Mouse (Mus musculus): ENCODE measurements around the gene Klrb1a. TPM values are rescaled to one million over a fixed set of nuclear protein-coding genes. Genes with fewer than 3 reads are reported as not detected.
A peak's percentile ranks its signal among the peaks of the same experiment; 100 is the strongest.
"Not testable (repeated sequence)": the region's sequence is repeated elsewhere in the genome, so short reads cannot be mapped to it uniquely, and the experiment has no call there.

The Klrb1a gene
- total RNA-seq (2012; rRNA removed) (not detected in 2 replicates), total RNA-seq (2014; rRNA removed) (not detected in 2 replicates), polyA plus RNA-seq (2012; ENCODE audit: insufficient read length, low read depth) (not detected in 2 replicates)

DNA sequence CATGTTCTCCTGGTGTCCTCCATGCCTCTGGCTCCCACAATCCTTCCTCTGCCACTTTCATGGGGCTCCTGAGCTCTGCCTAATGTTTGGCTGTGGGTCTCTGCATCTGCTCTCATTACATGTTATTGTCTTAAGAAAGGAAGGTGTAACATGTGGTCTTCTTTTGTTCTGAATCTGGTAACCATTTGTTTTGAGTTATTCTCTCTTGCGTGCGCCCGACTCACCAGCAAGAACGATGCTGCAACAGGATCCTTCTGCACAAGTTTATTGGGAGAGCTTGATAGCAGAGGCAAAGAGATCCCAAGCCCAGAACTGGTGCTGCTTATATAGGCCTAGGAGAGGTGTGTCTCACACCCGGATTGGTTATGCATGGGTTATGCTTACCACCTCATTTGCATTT lies at the start of gene Klrb1a:
TSS of gene Klrb1a (minus strand) at position 101 of the 400 bp plus-strand sequence.
- DNase-seq (ENCODE audit: extremely low read depth); H3K27me3 ChIP-seq (replicated peaks); H3K9me3 ChIP-seq (replicated peaks; ENCODE audit: low read length); H3K27ac ChIP-seq (ENCODE audit: insufficient read depth, low read depth); H3K4me1 ChIP-seq (ENCODE audit: control insufficient read depth in 1 of 2, insufficient read depth in 2 of 2); H3K79me2 ChIP-seq (replicated peaks; ENCODE audit: control insufficient read depth, extremely low read depth, insufficient read depth, poor library complexity, severe bottlenecking); H3K4me3 ChIP-seq (replicated peaks in 1 of 3; ENCODE audit: low read depth in 2 of 3, low read length in 2 of 3, poor library complexity in 1 of 3); H3K9ac ChIP-seq (ENCODE audit: insufficient read depth, low read depth); in situ Hi-C loops (cut with MboI; ENCODE audit: low pct_ligation_motif_present, low pct_unique_long_range_greater_than_20kb, low sequenced_read_pairs); dilution Hi-C loops (cut with MboI; ENCODE audit: extremely low pct_ligation_motif_present, extremely low pct_unique_long_range_greater_than_20kb, low sequenced_read_pairs); H3K36me3 ChIP-seq (replicated peaks in 1 of 2; ENCODE audit: control insufficient read depth in 1 of 2, insufficient read depth in 1 of 2, low read length in 1 of 2); H3K4me2 ChIP-seq (ENCODE audit: insufficient read depth, low read depth, poor library complexity, severe bottlenecking): not testable (repeated sequence)

DNA sequence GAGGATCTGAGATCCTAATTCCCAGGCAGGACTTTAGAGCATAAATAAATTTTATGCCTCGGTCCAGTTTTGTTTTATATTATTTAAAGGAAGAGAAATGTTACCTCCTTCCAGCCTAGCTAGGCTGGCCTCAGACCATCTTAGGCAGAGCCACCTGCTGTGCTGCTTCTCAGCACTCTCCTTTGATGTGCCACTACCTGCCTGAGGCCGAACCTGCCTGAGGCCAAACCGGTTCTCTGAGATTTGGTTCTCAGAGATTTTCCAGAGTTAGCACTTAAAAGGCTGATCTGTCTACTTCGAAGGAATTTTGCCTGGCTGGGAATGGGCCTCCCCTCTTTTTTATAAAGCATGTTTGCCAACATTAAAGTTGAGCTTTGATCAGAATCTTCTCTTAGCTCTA lies 46.6 kb upstream of the Klrb1a start:
- no peaks in the 10 kb centered on the region for H3K27me3 ChIP-seq (replicated peaks)
- DNase-seq (ENCODE audit: extremely low read depth): no peak
- H3K4me3 ChIP-seq (replicated peaks in 1 of 3; ENCODE audit: low read depth in 2 of 3, low read length in 2 of 3, poor library complexity in 1 of 3): no peak overlapping the region
- H3K27ac ChIP-seq (ENCODE audit: insufficient read depth, low read depth): no peak overlapping the region
- no peak for TF ChIP-seq NRF1 (IDR thresholded peaks at IDR 0.05; ENCODE audit: low read depth, low read length)
- no peak for TF ChIP-seq MEF2A (IDR thresholded peaks at IDR 0.05; ENCODE audit: borderline replicate concordance, low read depth, low read length)
- TF ChIP-seq POLR2A (IDR thresholded peaks at IDR 0.05; ENCODE audit: low read depth, low read length): no peak
- in situ Hi-C loops (cut with MboI; ENCODE audit: low pct_ligation_motif_present, low pct_unique_long_range_greater_than_20kb, low sequenced_read_pairs) (no loop called here), dilution Hi-C loops (cut with MboI; ENCODE audit: extremely low pct_ligation_motif_present, extremely low pct_unique_long_range_greater_than_20kb, low sequenced_read_pairs) (no loop called here)
- no peak overlapping the region for H3K4me2 ChIP-seq (ENCODE audit: insufficient read depth, low read depth, poor library complexity, severe bottlenecking)
- H3K9ac ChIP-seq (ENCODE audit: insufficient read depth, low read depth): no peak overlapping the region
- H3K79me2 ChIP-seq (replicated peaks; ENCODE audit: control insufficient read depth, extremely low read depth, insufficient read depth, poor library complexity, severe bottlenecking): no peaks in the 10 kb centered on the region
- no peaks in the 10 kb centered on the region for H3K36me3 ChIP-seq (replicated peaks in 1 of 2; ENCODE audit: control insufficient read depth in 1 of 2, insufficient read depth in 1 of 2, low read length in 1 of 2)
- no peaks in the 10 kb centered on the region for H3K4me1 ChIP-seq (ENCODE audit: control insufficient read depth in 1 of 2, insufficient read depth in 2 of 2)
- H3K9me3 ChIP-seq (replicated peaks; ENCODE audit: low read length): no peaks in the 10 kb centered on the region

DNA sequence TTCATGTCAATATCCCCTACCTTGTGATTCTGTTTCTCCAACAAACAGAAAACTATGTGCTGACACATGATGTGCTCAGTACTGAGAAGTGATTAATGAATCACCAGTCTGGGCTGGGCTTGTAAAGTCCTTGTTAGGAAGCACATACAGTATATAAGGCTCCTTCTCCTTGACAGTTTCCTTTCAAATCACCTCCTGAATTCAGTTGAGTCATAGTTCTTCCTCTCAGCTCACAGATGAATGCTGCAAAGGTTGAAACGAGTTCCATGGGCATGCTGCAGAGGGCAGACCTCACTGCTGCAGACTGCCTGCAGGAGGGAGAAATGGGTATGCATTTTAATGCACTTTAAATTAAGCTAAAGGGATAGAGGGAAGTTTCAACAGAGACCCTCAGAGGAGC lies 38.9 kb upstream of the Klrb1a start, which contains the start of gene Clec2h:
TSS of gene Clec2h (plus strand) at position 180 of the 400 bp plus-strand sequence.
- H3K4me1 ChIP-seq (ENCODE audit: control insufficient read depth in 1 of 2, insufficient read depth in 2 of 2): 0 out of 4 replicates have a peak, but pooled peaks cover 2 to 5% of the 10 kb centered on the region in 2 experiments
- in situ Hi-C loops (cut with MboI; ENCODE audit: low pct_ligation_motif_present, low pct_unique_long_range_greater_than_20kb, low sequenced_read_pairs) (no loop called here), dilution Hi-C loops (cut with MboI; ENCODE audit: extremely low pct_ligation_motif_present, extremely low pct_unique_long_range_greater_than_20kb, low sequenced_read_pairs) (no loop called here)
- no peaks in the 10 kb centered on the region for H3K79me2 ChIP-seq (replicated peaks; ENCODE audit: control insufficient read depth, extremely low read depth, insufficient read depth, poor library complexity, severe bottlenecking)
- H3K27me3 ChIP-seq (replicated peaks): no peaks in the 10 kb centered on the region
- H3K4me2 ChIP-seq (ENCODE audit: insufficient read depth, low read depth, poor library complexity, severe bottlenecking): no peak within 1 kb of the TSS
- peak; percentile 15 for DNase-seq (ENCODE audit: extremely low read depth)
- TF ChIP-seq MAFK (IDR thresholded peaks at IDR 0.05; ENCODE audit: insufficient replicate concordance, low read length) (no peak), CHD1 (IDR thresholded peaks at IDR 0.05; ENCODE audit: low read depth, low read length) (no peak), ELF1 (IDR thresholded peaks at IDR 0.05; ENCODE audit: low read depth, low read length) (no peak), SMC3 (IDR thresholded peaks at IDR 0.05; ENCODE audit: low read depth, low read length) (peak; percentile 63), RAD21 (IDR thresholded peaks at IDR 0.05; ENCODE audit: low read depth, low read length) (peak; percentile 44), CTCF (conservative IDR thresholded peaks at IDR 0.05 in 1 of 2, IDR thresholded peaks at IDR 0.05 in 1 of 2; ENCODE audit: low read depth in 2 of 2, low read length in 2 of 2) (peak in 1 of 2 experiments; percentile 59; a peak in 2 of 4 replicates)
- H3K9ac ChIP-seq (ENCODE audit: insufficient read depth, low read depth): no peak within 1 kb of the TSS
- H3K9me3 ChIP-seq (replicated peaks; ENCODE audit: low read length): no peaks in the 10 kb centered on the region
- H3K27ac ChIP-seq (ENCODE audit: insufficient read depth, low read depth): no peak within 1 kb of the TSS
- H3K4me3 ChIP-seq (replicated peaks in 1 of 3; ENCODE audit: low read depth in 2 of 3, low read length in 2 of 3, poor library complexity in 1 of 3): no peak within 1 kb of the TSS
- H3K36me3 ChIP-seq (replicated peaks in 1 of 2; ENCODE audit: control insufficient read depth in 1 of 2, insufficient read depth in 1 of 2, low read length in 1 of 2): no peaks in the 10 kb centered on the region

Measured in CH12.LX (cell line).